Mouse (Mus musculus) lung, postnatal 0 days (tissue): ENCODE results near the gene Uvrag. TPM values are rescaled to one million over a fixed set of nuclear protein-coding genes. Genes with fewer than 3 reads are reported as not detected.

Source experiments
- ATAC-seq: fragments of 200-750 bp; cut with Nextera tagmentation; 2 replicates; pipeline ENCODE4 v1.8.0; 2017; ENCODE audit warnings: moderate library complexity
- DNase-seq: peaks from one replicate; pipeline ENCODE4 v3.0.0-alpha.2; 2016; ENCODE audit warnings: low spot score
- H3K27ac ChIP-seq: fragments of 300-500 bp; sonication (generic); 2 replicates; pipeline ENCODE4 v1.5.1; 2014; ENCODE audit warnings: antibody characterized with exemption, mild to moderate bottlenecking, low read length, mixed read lengths
- H3K27me3 ChIP-seq: fragments of 300-500 bp; sonication (generic); replicated peaks from 2 replicates; pipeline ENCODE4 v1.6.1; 2014; ENCODE audit warnings: low read length, mixed read lengths; ENCODE audit not compliant: insufficient read depth
- H3K36me3 ChIP-seq: fragments of 300-500 bp; sonication (generic); 2 replicates; pipeline ENCODE4 v1.6.1; 2014; ENCODE audit warnings: low read length, mixed read lengths; ENCODE audit not compliant: insufficient read depth
- H3K4me1 ChIP-seq: fragments of 300-500 bp; sonication (generic); 2 replicates; pipeline ENCODE4 v1.6.1; 2014; ENCODE audit warnings: antibody characterized with exemption, low read depth, low read length, mixed read lengths; ENCODE audit not compliant: insufficient read depth
- H3K4me2 ChIP-seq: fragments of 300-500 bp; sonication (generic); replicated peaks from 2 replicates; pipeline ENCODE4 v1.6.1; 2014; ENCODE audit warnings: low read depth, mild to moderate bottlenecking, low read length, moderate library complexity, mixed read lengths
- H3K4me3 ChIP-seq: fragments of 300-500 bp; sonication (generic); 2 replicates; pipeline ENCODE4 v1.5.1; 2014; ENCODE audit warnings: low read depth, low read length
- H3K9ac ChIP-seq: fragments of 300-500 bp; sonication (generic); replicated peaks from 2 replicates; pipeline ENCODE4 v1.6.1; 2014; ENCODE audit warnings: low read depth, mild to moderate bottlenecking
- H3K9me3 ChIP-seq: fragments of 300-500 bp; sonication (generic); 2 replicates; pipeline ENCODE4 v1.6.1; 2016; ENCODE audit warnings: low read length, mixed read lengths
- CTCF ChIP-seq: IDR thresholded peaks from 2 replicates; pipeline ENCODE4 v1.5.1; 2016; ENCODE audit warnings: antibody characterized with exemption, mild to moderate bottlenecking
- EP300 ChIP-seq: IDR thresholded peaks from 2 replicates; pipeline ENCODE4 v1.6.1; 2016; ENCODE audit warnings: antibody characterized with exemption, mild to moderate bottlenecking, control low read depth
- WGBS: fragments of 180-500 bp; shearing (Covaris S2); extraction: QIAGEN DNeasy Blood & Tissue Kit; methylation state at CpG from one replicate; pipeline ENCODE4 v1.1.7; 2014; 5-methylcytosine and 5-hydroxymethylcytosine counted together
- polyA plus RNA-seq: library from polyadenylated mRNA; unstranded; fragments of >200 nt; fragmentation: Nextera tagmentation; extraction: Ambion mirVana; gene quantifications from 2 replicates; pipeline ENCODE4 v1.2.1, GENCODE M21; 2015

Gene Uvrag
- polyA plus RNA-seq, 1 experiment from 2014 or later = 23.4 TPM

DNA sequence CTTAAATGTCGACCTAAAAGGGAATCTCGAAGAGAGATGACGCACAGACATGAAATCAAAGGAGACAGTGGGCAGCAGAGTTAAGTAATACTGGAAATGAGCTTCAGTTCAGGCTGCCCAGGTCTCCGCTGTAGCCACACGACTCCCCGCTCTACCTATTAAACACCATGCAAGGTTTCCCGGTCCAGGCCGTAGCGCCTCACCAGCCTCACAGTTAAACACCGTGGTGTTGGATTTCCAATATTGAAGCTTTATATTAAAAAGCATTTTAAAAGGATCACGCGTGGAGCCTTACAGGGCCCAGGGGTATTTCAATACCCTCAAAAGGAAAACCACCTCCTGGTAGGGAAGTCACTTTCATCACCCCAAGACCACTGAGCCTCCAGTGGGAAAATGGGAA, 157.9 kb downstream of the Uvrag start:
- 91% methylated on average over 12 of the region's 12 CpGs for whole genome bisulfite sequencing

GRCm38 (mm10) chr7:98981423-98981822, 159.5 kb downstream of the Uvrag start:
- H3K9ac ChIP-seq = no peak overlapping the region
- H3K27ac ChIP-seq = no peak overlapping the region
- H3K4me2 ChIP-seq = no peak overlapping the region
- 82% methylated on average over 6 of the region's 6 CpGs for WGBS
- H3K4me1 ChIP-seq = no peaks in the 10 kb centered on the region
- H3K4me3 ChIP-seq = no peak overlapping the region
- H3K36me3 ChIP-seq = no peaks in the 10 kb centered on the region
- TF ChIP-seq EP300 (no peak), CTCF (no peak)
- ATAC-seq (no peak), DNase-seq (no peak)
- no peaks in the 10 kb centered on the region for H3K27me3 ChIP-seq
- no peaks in the 10 kb centered on the region for H3K9me3 ChIP-seq

More for the DNA sequence above, 157.9 kb downstream of the Uvrag start:
- no peak overlapping the region for H3K9ac ChIP-seq
- TF ChIP-seq CTCF = no peak
- no peak for TF ChIP-seq EP300
- H3K4me1 ChIP-seq = no peaks in the 10 kb centered on the region
- no peaks in the 10 kb centered on the region; the same call in 1 of the 2 replicates for H3K36me3 ChIP-seq
- H3K9me3 ChIP-seq = no peaks in the 10 kb centered on the region
- H3K27me3 ChIP-seq = no peaks in the 10 kb centered on the region
- DNase-seq (no peak), ATAC-seq (no peak)
- H3K4me3 ChIP-seq = no peak overlapping the region
- no peak overlapping the region for H3K27ac ChIP-seq
- no peak overlapping the region for H3K4me2 ChIP-seq

DNA sequence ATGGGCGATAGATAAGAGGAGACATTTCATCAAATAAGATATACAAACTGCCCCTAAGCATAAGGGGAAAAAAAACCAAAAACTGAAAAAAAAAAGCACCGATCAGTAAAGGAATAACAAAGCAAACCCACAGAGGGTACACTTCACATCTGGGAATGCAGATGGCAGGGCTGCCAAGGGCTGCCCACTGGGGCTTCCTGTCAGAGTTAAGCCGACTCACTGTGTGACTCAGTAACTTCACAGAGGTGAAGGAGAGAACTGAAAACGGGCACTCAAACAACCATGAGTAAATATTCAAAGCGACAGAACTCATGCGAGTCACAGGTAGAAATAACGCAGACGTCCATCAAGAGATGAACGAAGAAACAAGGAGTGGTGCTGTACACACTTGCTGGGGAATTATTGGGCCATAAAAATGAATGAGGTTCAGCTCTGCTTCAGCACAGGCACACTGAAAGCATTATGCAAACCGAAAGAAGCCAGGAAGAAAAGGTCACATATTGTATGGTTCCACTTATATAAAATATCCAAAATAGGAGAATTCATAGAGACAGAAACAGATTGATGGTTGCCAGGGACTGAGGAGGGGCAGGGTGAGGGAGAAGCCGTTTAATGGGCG, 164.0 kb downstream of the Uvrag start:
- H3K9ac ChIP-seq = no peak overlapping the region
- H3K4me2 ChIP-seq = no peak overlapping the region
- H3K9me3 ChIP-seq = no peaks in the 10 kb centered on the region
- H3K4me3 ChIP-seq = no peak overlapping the region
- no peaks in the 10 kb centered on the region for H3K4me1 ChIP-seq
- H3K27ac ChIP-seq = no peak overlapping the region
- no peaks in the 10 kb centered on the region for H3K36me3 ChIP-seq
- ATAC-seq = peak; percentile 65
- DNase-seq = peak; percentile 48
- no peaks in the 10 kb centered on the region for H3K27me3 ChIP-seq
- TF ChIP-seq EP300 = no peak
- TF ChIP-seq CTCF = no peak
- WGBS = 65% methylated on average over 12 of the region's 12 CpGs

GRCm38 (mm10) chr7:98974590-98974989, 166.4 kb downstream of the Uvrag start:
- no peak overlapping the region for H3K4me2 ChIP-seq
- H3K9ac ChIP-seq = no peak overlapping the region
- no peaks in the 10 kb centered on the region for H3K9me3 ChIP-seq
- no peak for ATAC-seq
- no peaks in the 10 kb centered on the region for H3K4me1 ChIP-seq
- no peaks in the 10 kb centered on the region for H3K27me3 ChIP-seq
- H3K36me3 ChIP-seq = no peaks in the 10 kb centered on the region
- H3K4me3 ChIP-seq = no peak overlapping the region
- WGBS = 60% methylated on average over 4 of the region's 4 CpGs
- no peak for TF ChIP-seq EP300
- no peak for TF ChIP-seq CTCF
- no peak overlapping the region for H3K27ac ChIP-seq
- DNase-seq = no peak

- TF ChIP-seq CTCF (no peak), EP300 (no peak)
- Histone ChIP-seq H3K27me3 (no peaks in the 10 kb centered on the region), H3K9me3 (no peaks in the 10 kb centered on the region), H3K4me2 (no peak overlapping the region), H3K36me3 (no peaks in the 10 kb centered on the region), H3K4me1 (no peaks in the 10 kb centered on the region), H3K4me3 (no peak overlapping the region), H3K9ac (no peak overlapping the region), H3K27ac (no peak overlapping the region)
- DNase-seq (no peak), ATAC-seq (no peak)
- WGBS = 54% methylated on average over 5 of the region's 5 CpGs
Measured at GRCm38 (mm10) chr7:98970721-98971120, 170.2 kb downstream of the Uvrag start.

GRCm38 (mm10) chr7:98968741-98969395, 172.1 kb downstream of the Uvrag start:
- Histone ChIP-seq H3K27ac (no peak overlapping the region), H3K36me3 (no peaks in the 10 kb centered on the region), H3K4me1 (no peaks in the 10 kb centered on the region), H3K4me2 (no peak overlapping the region), H3K27me3 (no peaks in the 10 kb centered on the region), H3K9ac (no peak overlapping the region), H3K9me3 (no peaks in the 10 kb centered on the region), H3K4me3 (no peak overlapping the region)
- TF ChIP-seq CTCF (no peak), EP300 (no peak)
- 79% methylated on average over 8 of the region's 8 CpGs for whole genome bisulfite sequencing
- no peak for ATAC-seq
- no peak for DNase-seq
